Mouse (Mus musculus) layer of hippocampus, postnatal 10 days (tissue): Measurements from ENCODE around the gene Scarb1. TPM values are rescaled to one million over a fixed set of nuclear protein-coding genes. Genes with fewer than 3 reads are reported as not detected.

Experiments used
- DNase-seq, 2 experiments: peaks; one replicate each; pipeline ENCODE4 v3.0.0; 2021; ENCODE audit warnings: low spot score in 2 of 2
- total RNA-seq, 2 experiments: library from RNA; stranded (reverse); gene quantifications; 2 replicates each; pipeline ENCODE4 v1.2.3; 2021

The Scarb1 gene
- total RNA-seq, 2 experiments from 2014 or later = 55.4 to 56.7 TPM

DNA sequence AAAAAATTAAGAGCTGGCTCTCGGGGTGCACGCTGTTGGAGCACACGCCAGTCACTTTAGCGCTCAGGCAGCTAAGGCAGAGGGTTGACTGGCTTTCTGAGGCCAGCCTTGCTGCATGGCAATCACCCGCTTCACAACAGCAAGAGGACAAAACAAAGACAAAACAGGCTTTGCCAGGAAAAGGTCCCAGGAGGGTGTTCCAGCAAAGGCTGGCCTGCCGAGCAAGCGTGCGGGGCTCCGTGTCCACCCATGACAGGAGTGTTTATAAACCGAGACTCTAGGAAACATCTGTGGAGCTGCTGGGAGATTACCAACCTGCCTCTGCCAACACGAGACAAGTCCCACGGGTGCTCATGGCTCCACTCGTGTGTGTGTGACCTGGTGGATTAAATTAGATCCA lies 34.1 kb downstream of the Scarb1 start:
- DNase-seq = no peak

DNA sequence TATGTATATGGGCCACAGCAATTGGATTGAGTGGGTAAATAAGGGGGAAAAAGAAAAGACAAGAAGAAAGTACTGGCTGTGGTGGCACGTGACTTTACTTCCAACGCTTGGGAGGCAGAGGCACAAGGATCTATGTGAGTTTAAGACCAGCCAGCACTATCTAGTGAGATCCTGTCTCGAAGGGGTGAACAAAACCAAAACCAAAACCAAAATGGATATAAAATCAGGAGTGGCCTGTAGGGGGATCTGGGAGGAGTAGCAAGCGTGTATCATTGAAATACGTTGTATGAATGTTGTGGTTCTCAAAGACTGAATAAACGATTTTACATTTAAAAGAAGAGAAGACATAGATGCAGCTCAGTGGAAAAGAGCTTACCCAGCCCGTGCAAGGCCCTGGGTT lies 34.5 kb downstream of the Scarb1 start:
- DNase-seq = no peak

- no peak for DNase-seq
Measured at GRCm38 (mm10) chr5:125305229-125306081, 35.4 kb downstream of the Scarb1 start.

GRCm38 (mm10) chr5:125304245-125304856 lies 36.5 kb downstream of the Scarb1 start:
- peak in 1 of 2 experiments; percentile 30 for DNase-seq

DNA sequence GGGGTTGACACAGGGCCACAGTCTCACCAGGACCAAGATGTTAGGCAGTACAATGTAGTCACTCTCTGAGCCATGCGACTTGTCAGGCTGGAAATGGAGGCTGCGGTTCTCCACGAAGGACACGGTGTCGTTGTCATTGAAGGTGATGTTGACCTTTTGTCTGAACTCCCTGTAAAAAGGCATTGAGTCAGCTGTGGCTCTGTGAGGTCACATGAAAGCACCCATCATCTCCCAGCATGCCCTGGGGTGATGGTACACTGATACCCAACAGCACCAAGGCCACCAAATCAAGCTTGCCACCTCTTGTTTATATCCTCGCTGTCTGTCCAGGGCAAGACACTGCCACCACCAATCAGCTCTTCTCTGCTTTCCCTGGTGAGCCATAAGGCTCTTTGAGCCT lies 37.8 kb downstream of the Scarb1 start:
- DNase-seq = no peak

- DNase-seq = no peak
Measured at GRCm38 (mm10) chr5:125298234-125298633, 42.7 kb downstream of the Scarb1 start.

- no peak for DNase-seq
Measured at GRCm38 (mm10) chr5:125297171-125297570, 43.7 kb downstream of the Scarb1 start.

DNA sequence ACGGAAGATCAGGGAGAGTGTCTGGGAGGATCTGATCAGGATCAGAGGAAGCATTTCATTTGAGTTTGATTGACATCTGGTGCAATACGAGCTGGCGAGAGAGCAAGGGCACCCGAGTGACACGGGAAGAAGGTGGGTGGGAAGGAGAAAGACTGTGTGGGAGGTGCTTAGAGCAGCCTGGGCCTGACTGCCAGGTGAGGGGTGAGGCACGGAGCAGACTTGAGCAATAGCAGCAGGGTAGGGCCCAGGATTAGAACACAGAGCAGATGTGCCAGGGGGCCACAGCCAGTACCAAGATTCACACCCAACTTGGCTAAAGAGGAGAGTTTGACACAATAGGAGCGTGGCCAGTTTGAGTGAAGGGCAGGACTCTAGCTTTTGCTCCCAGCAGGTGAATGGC lies 47.9 kb downstream of the Scarb1 start:
- no peak for DNase-seq

- no peak for DNase-seq
Measured at GRCm38 (mm10) chr5:125291895-125292294, 49.0 kb downstream of the Scarb1 start.

DNA sequence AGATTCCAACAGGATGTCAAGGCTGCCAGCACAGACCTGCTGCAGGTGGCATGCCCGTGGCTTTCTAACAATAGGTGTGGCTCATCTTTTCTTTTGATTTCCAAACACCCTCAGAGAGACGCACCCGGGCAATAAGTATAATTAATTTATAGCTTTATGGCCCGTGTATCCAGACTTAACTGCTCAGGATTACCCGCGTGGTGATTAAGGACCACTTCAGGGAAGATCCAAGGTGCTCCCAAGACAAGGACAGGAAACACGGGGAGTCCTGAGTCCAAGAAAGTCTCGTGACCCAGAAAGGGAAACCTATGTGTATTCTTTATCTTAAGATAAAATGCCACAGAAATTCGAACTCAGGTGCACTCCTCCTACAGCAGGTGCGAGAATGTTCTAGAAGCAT lies 49.5 kb downstream of the Scarb1 start:
- no peak for DNase-seq

DNA sequence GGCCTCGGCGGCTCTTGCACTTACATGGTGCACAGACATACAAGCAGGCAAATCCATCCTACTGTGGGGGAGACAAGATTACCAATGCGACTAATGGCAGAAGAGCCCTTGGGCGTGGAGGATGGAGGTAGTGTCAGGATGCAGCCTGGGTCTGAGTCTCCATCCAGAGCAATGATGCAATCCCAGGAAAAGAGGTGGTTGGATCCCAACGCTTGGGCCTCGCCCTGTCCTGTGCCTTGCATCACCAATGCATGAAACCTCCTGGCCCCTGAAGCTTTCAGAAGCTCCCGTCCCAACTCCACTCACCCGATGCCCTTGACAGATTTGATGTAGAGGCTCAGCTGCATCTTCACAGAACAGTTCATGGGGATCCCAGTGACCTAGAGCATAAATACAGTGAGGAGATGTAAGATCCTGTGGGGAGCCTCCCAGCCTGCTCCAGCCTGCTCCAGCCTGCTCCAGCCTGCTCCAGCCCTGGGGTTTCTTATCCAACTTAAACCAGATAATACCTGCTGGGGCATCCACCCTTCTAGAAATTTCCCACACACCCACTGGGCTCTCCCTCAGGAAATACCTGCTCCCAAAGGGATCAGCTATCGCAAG lies 53.7 kb downstream of the Scarb1 start:
- DNase-seq = no peak

DNA sequence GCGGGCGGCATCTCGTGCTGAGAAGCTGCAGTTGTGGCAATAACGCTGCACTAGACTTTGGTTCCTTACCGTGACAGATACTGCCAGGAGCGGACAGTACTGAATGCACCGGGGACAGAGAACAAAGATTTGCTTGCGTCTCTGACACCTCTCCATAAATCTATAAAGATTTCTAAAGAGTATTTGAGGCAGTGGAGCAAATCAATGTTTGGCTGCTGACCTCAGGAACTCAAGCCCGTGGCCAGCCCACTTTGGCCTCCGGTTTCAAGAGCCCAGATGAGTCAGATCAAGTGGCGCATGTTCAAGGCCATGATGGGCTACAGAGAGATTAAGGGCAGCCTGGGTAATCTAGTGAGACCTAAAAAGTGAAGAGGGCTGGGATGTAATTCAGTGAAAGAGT lies 54.8 kb downstream of the Scarb1 start:
- no peak for DNase-seq

DNA sequence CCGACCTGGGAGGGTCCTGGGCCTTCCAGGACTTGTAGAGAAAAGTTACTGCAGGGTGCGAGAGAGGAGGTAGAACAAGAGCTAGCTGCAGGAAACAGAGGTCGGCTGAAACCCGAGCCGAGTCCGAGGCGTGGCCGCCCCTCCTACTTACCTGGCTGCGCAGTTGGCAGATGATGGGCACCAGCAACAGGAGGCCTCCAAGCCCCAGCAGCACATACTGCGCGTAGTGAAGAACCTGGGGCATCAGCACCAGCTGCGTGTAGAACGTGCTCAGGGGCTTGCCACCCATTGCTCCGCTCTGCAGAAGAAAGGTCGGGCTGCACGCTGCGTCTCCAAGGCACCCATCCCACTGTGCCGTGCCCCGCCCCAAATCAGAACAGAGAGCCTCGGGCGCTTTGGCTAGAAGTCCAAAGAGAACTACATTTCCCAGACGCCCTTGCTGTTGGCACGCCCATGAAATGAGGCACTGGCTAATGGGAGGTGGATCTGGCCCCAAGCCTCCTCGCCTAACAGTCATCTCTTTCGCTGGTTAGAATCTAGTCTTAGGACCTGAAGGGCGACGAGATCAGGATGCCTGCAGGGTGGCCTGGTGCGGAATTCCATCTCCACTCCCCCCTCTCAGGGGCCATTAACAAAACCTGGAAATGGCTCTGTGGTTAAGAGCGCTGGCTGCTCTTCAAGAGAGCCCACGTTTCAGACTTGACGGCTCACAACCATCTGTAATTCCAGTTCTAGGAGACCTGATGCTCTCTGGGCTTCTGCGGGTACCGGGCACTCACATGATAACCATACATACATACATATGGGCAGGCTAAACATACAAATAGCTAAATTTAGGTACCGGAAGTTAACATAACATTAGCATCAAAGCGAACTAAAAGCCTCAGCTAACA lies 56.9 kb downstream of the Scarb1 start:
- DNase-seq = peak; percentile 49 to 66

- DNase-seq = no peak
Measured at GRCm38 (mm10) chr5:125279216-125279615, 61.7 kb downstream of the Scarb1 start.

DNA sequence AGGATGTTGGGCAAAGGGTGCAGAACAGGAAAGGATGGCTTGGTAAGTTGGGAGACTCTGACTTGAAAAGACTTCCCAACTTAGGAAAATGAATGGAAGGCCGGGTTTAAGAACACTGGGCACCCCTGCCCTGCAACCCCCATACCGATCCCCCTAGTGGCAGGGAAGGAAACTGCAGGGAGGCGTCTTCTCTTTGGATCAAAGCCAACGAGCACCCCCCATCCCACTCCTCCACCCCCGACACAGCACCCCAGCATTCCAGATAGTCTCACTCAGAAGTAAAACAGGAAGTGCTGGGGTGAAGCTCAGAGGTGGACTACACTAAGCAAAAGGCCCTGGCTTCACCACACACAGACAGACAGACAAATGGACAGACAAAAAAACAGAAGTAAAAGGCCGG lies 62.6 kb downstream of the Scarb1 start:
- DNase-seq = peak; percentile 39 to 42

DNA sequence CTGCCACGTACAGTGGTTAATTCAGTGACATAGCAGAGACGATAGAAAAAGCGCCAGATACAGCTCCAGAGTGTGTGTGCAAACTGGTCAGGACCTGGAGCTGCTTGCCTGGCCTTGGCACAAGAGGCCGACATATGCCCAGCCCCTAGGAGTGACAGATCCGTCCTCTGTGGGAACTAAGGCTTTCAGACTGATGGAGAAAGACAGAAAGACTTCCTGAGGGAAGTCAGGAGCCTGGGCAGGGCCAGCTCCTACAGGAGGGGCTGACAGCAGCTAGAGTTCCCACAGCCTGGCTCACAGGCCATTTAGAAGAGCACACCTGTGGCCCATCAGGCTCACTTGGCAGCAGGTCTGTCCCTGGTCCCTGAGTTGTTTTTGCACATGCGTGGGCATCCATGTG lies 63.6 kb downstream of the Scarb1 start:
- no peak for DNase-seq

- DNase-seq = no peak
Measured at GRCm38 (mm10) chr5:125276765-125277164, 64.1 kb downstream of the Scarb1 start.

- DNase-seq = no peak
Measured at GRCm38 (mm10) chr5:125275315-125275714, 65.6 kb downstream of the Scarb1 start.

DNA sequence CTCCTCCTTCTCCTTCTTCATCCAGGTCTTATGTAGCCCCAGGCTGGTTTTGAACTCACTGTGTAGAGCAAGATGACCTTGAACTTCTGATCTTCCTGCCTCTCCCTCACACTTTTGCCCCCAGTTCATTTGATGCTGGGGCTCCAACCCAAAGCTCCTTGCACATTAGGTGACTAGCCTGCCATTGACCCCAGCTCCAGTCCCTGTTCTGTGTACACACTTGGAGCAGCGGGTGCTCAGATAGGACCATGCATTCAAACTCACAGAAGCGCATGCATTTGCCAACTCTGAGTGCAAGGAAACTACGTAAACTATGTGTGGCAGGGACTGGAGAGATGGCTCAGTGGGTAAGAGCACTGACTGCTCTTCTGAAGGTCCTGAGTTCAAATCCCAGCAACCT lies 66.1 kb downstream of the Scarb1 start:
- DNase-seq = no peak

DNA sequence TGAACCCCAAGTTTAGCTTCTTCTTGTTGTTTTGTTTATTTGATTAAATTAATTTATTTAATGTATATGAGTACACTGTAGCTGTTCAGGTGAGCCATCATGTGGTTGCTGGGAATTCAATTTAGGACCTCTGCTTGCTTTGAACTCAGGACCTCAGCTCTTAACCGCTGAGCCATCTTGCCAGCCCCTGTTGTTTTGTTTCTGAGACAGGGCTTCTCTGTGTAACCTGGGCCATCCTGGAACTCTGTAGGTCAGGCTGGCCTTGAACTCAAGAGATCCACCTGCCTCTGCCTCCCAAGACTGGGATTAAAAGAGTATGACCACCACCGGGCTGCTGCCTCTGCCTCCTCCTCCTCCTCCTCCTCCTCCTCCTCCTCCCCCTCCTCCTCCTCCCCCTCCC lies 66.7 kb downstream of the Scarb1 start:
- no peak for DNase-seq

DNA sequence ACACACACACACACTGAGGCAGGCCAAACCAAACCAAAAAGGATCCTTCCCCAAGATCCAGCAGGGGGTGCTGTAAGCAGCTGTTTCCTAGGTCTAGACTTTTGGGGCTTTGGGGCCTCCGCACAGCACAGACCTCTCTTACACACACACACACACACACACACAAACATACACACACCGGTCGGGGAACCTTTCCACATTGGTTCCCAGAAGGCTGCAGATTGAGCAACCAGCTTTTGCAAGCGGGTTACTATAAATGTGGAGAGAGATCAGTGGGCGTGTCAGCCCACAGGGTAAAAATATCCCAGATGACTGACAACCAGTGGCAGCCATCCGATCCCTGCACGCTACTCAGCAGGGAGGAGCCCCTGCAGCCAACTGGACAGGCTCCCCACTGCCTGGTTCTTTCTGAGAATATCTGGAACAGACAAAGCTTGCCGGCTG lies 67.2 kb downstream of the Scarb1 start:
- peak; percentile 59 to 74 for DNase-seq
